Mouse (Mus musculus) embryonic facial prominence, embryonic 14.5 days (tissue): ENCODE data around the gene Cbfa2t2. TPM values are rescaled to one million over a fixed set of nuclear protein-coding genes. Genes with fewer than 3 reads are reported as not detected.

Experiments used
- ATAC-seq: fragments of 200-750 bp; cut with Nextera tagmentation; 2 replicates; pipeline ENCODE4 v1.8.0; 2017; ENCODE audit warnings: low read depth, moderate number of reproducible peaks, moderate TSS enrichment
- DNase-seq: peaks from one replicate; pipeline ENCODE4 v3.0.0-alpha.2; 2015; ENCODE audit warnings: low spot score
- H3K27ac ChIP-seq: fragments of 300-500 bp; sonication (generic); replicated peaks from 2 replicates; pipeline ENCODE4 v1.5.1; 2014; ENCODE audit warnings: low read depth, mild to moderate bottlenecking, low read length, moderate library complexity
- H3K27me3 ChIP-seq: fragments of 300-500 bp; sonication (generic); replicated peaks from 2 replicates; pipeline ENCODE4 v1.6.1; 2014; ENCODE audit warnings: low read length; ENCODE audit not compliant: control insufficient read depth, insufficient read depth
- H3K36me3 ChIP-seq: fragments of 300-500 bp; sonication (generic); 2 replicates; pipeline ENCODE4 v1.6.1; 2014; ENCODE audit warnings: low read length, mixed read lengths; ENCODE audit not compliant: control insufficient read depth, insufficient read depth
- H3K4me1 ChIP-seq: fragments of 300-500 bp; sonication (generic); 2 replicates; pipeline ENCODE4 v1.6.1; 2014; ENCODE audit warnings: antibody characterized with exemption, low read length; ENCODE audit not compliant: control insufficient read depth, insufficient read depth
- H3K4me2 ChIP-seq: fragments of 300-500 bp; sonication (generic); 2 replicates; pipeline ENCODE4 v1.6.1; 2014; ENCODE audit warnings: low read depth, mild to moderate bottlenecking, low read length, moderate library complexity, mixed read lengths
- H3K4me3 ChIP-seq: fragments of 300-500 bp; sonication (generic); 2 replicates; pipeline ENCODE4 v1.5.1; 2014; ENCODE audit warnings: low read depth, mild to moderate bottlenecking, low read length
- H3K9ac ChIP-seq: fragments of 300-500 bp; sonication (generic); 2 replicates; pipeline ENCODE4 v1.6.1; 2014; ENCODE audit warnings: low read depth, mild to moderate bottlenecking, low read length, moderate library complexity, mixed read lengths
- H3K9me3 ChIP-seq: fragments of 300-500 bp; sonication (generic); 2 replicates; pipeline ENCODE4 v1.6.1; 2016; ENCODE audit warnings: low read length; ENCODE audit not compliant: control insufficient read depth
- WGBS: fragments of 180-500 bp; shearing (Covaris S2); extraction: QIAGEN DNeasy Blood & Tissue Kit; methylation state at CpG from one replicate; pipeline ENCODE4 v1.1.7; 2014; 5-methylcytosine and 5-hydroxymethylcytosine counted together
- polyA plus RNA-seq: library from polyadenylated mRNA; unstranded; fragments of >200 nt; fragmentation: Nextera tagmentation; extraction: Ambion mirVana; gene quantifications from 2 replicates; pipeline ENCODE4 v1.2.1, GENCODE M21; 2014

The Cbfa2t2 gene
- polyA plus RNA-seq, 1 experiment from 2014 or later, result 31.5 TPM

- no peak overlapping the region for H3K9ac ChIP-seq
- peaks cover 6% of the 10 kb centered on the region; the same call in 1 of the 2 replicates for H3K27me3 ChIP-seq
- DNase-seq, result no peak
- H3K36me3 ChIP-seq, result no peaks in the 10 kb centered on the region
- H3K4me2 ChIP-seq, result no peak overlapping the region
- H3K4me3 ChIP-seq, result no peak overlapping the region
- peaks cover 19% of the 10 kb centered on the region for H3K4me1 ChIP-seq
- H3K9me3 ChIP-seq, result no peaks in the 10 kb centered on the region
- WGBS, result 55% methylated on average over 5 of the region's 5 CpGs
- ATAC-seq, result no peak
- no peak overlapping the region for H3K27ac ChIP-seq
Measured at GRCm38 (mm10) chr2:154405447-154405994, 30.8 kb upstream of the Cbfa2t2 start.

GRCm38 (mm10) chr2:154407063-154407642 is 29.1 kb upstream of the Cbfa2t2 start:
- H3K4me2 ChIP-seq, result peak overlapping the region; percentile 80
- H3K4me1 ChIP-seq, result peaks cover 19% of the 10 kb centered on the region
- peaks cover 6% of the 10 kb centered on the region; the same call in 1 of the 2 replicates for H3K27me3 ChIP-seq
- H3K9me3 ChIP-seq, result no peaks in the 10 kb centered on the region
- no peak overlapping the region for H3K27ac ChIP-seq
- peak overlapping the region; percentile 76 for H3K9ac ChIP-seq
- peak overlapping the region; percentile 74 for H3K4me3 ChIP-seq
- no peaks in the 10 kb centered on the region for H3K36me3 ChIP-seq
- DNase-seq, result no peak
- whole genome bisulfite sequencing, result 33% methylated on average over 11 of the region's 11 CpGs
- no peak for ATAC-seq

GRCm38 (mm10) chr2:154407643-154408445 is 28.4 kb upstream of the Cbfa2t2 start, which contains the start of gene Snta1:
Snta1 (minus strand) TSS chr2:154408099.
- peak; percentile 80 for DNase-seq

DNA sequence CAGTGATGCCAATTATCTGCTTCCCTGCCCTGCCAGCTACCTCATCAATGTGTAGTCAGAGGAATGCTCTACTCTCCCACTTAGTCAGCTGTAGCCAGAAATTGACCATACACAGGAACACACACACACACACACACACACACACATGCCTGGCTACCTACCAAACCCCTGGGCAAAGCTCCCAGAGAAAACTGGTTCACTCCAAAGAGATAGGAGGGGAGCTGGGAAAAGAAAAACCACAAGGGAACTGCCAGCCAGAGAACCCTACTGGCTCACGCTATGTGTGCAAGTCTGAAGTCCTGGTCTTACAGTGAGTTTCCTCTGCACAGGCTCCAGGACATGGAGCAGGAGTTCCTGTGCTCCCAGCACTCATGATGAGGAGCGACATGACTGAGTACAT is 25.9 kb upstream of the Cbfa2t2 start:
- no peaks in the 10 kb centered on the region for H3K9me3 ChIP-seq
- ATAC-seq (no peak), DNase-seq (peak; percentile 68)
- H3K9ac ChIP-seq, result no peak overlapping the region
- no peak overlapping the region for H3K27ac ChIP-seq
- H3K4me2 ChIP-seq, result no peak overlapping the region
- WGBS, result 35% methylated on average over 2 of the region's 2 CpGs
- peaks cover 6% of the 10 kb centered on the region; the same call in 1 of the 2 replicates for H3K27me3 ChIP-seq
- no peaks in the 10 kb centered on the region for H3K36me3 ChIP-seq
- 0 out of 2 replicates have a peak, but pooled peaks cover 4% of the 10 kb centered on the region for H3K4me1 ChIP-seq
- H3K4me3 ChIP-seq, result no peak overlapping the region

More at GRCm38 (mm10) chr2:154407643-154408445, 28.4 kb upstream of the Cbfa2t2 start, which contains the start of gene Snta1:
- H3K27me3 ChIP-seq, result peaks cover 6% of the 10 kb centered on the region; the same call in 1 of the 2 replicates
- no peaks in the 10 kb centered on the region for H3K36me3 ChIP-seq
- H3K9ac ChIP-seq, result peak within 1 kb of the TSS; percentile 76
- no peak within 1 kb of the TSS for H3K27ac ChIP-seq
- peak within 1 kb of the TSS; percentile 74 for H3K4me3 ChIP-seq
- 2% methylated on average over 49 of the region's 84 CpGs for WGBS
- peaks cover 15% of the 10 kb centered on the region for H3K4me1 ChIP-seq
- peak; percentile 88 for ATAC-seq
- H3K9me3 ChIP-seq, result no peaks in the 10 kb centered on the region
- peak within 1 kb of the TSS; percentile 80 for H3K4me2 ChIP-seq

GRCm38 (mm10) chr2:154412018-154412666 is 24.1 kb upstream of the Cbfa2t2 start:
- no peak overlapping the region for H3K4me3 ChIP-seq
- 0 out of 2 replicates have a peak, but pooled peaks cover 4% of the 10 kb centered on the region for H3K4me1 ChIP-seq
- peaks cover 4% of the 10 kb centered on the region; the same call in 1 of the 2 replicates for H3K27me3 ChIP-seq
- no peak overlapping the region for H3K27ac ChIP-seq
- H3K9ac ChIP-seq, result no peak overlapping the region
- DNase-seq, result peak; percentile 69
- H3K9me3 ChIP-seq, result no peaks in the 10 kb centered on the region
- 0 out of 2 replicates have a peak, but pooled peaks have one; percentile 47 for ATAC-seq
- no peak overlapping the region for H3K4me2 ChIP-seq
- no peaks in the 10 kb centered on the region for H3K36me3 ChIP-seq
- WGBS, result 65% methylated on average over 7 of the region's 7 CpGs

DNA sequence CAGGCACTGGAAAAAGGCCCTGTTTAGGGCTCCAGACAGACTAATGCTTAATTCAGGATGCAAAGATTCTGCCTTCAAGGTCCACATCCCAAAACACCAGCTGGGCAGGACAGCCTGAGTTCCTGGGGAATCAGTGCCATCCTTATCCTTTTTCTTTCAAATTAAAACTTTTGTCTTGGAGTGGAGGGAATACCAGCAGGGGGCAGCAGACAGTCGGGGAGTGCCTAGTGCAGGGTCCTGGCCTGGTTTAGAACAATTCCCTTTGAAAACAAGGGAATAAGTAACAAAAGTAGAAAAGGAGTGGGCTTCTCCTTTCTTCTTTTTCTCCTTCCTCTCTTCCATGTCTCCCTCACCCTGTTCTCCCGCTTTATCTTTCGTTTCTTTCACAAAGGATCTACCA is 19.2 kb upstream of the Cbfa2t2 start:
- no peaks in the 10 kb centered on the region for H3K4me1 ChIP-seq
- WGBS, result 12% methylated on average over 3 of the region's 3 CpGs
- no peaks in the 10 kb centered on the region for H3K36me3 ChIP-seq
- H3K27ac ChIP-seq, result no peak overlapping the region
- H3K9me3 ChIP-seq, result no peaks in the 10 kb centered on the region
- no peak overlapping the region for H3K4me3 ChIP-seq
- H3K9ac ChIP-seq, result no peak overlapping the region
- ATAC-seq (no peak), DNase-seq (peak; percentile 77)
- H3K27me3 ChIP-seq, result no peaks in the 10 kb centered on the region
- H3K4me2 ChIP-seq, result no peak overlapping the region

DNA sequence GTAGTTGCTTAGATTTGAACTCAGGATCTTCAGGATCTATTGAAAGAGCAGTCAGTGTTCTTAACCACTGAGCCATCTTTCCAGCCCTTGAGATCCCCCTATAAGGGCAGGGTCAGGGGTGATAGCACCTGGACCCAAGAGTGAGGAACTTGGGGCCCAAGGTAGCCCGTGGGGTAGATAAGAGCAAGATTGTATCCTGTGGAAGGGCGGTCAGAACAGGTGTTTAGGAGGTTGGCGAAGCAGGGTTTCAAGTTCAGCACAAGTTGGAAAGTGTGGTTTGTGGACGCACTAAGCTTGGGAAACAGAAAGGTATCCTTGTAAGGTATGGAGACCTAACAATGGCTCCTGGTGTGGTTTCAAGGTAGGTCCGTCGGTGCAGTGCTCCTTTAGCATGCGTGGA is 18.3 kb upstream of the Cbfa2t2 start:
- Histone ChIP-seq H3K4me3 (no peak overlapping the region), H3K27me3 (no peaks in the 10 kb centered on the region), H3K27ac (no peak overlapping the region), H3K9me3 (no peaks in the 10 kb centered on the region), H3K4me2 (no peak overlapping the region), H3K4me1 (no peaks in the 10 kb centered on the region), H3K9ac (no peak overlapping the region), H3K36me3 (no peaks in the 10 kb centered on the region)
- 83% methylated on average over 7 of the region's 7 CpGs for WGBS
- ATAC-seq (no peak; the same call in 1 of the 2 replicates), DNase-seq (no peak)
